Mouse (Mus musculus): Measurements from ENCODE around the gene Ptprn. TPM values are rescaled to one million over a fixed set of nuclear protein-coding genes. Genes with fewer than 3 reads are reported as not detected.

Gene Ptprn
- total RNA-seq, 2 experiments from 2014 or later, result not detected

Small RNA genes within 50 kb of the gene (microRNA-seq; reads per million reads assigned to microRNA genes)
- not detected for gene Gm27943

Other genes with a start within 250 kb of the Ptprn start
- 1 to 10 TPM; 4.9 to 5.3 TPM for gene Nhej1, start 139.3 kb downstream of the Ptprn start, total RNA-seq (2021)
- gene Slc23a3, start 130.6 kb downstream of the Ptprn start, total RNA-seq (2021), result under 1 TPM; 0.14 TPM
- gene Cnppd1, start 121.8 kb downstream of the Ptprn start, total RNA-seq (2021), result 10 to 100 TPM; 15.7 to 16.4 TPM
- gene Retreg2, start 121.7 kb downstream of the Ptprn start, total RNA-seq (2021), result 10 to 100 TPM in 1 of 2 experiments, 1 to 10 TPM in 1; 8.8 to 10.0 TPM
- gene Zfand2b, start 95.9 kb downstream of the Ptprn start, total RNA-seq (2021), result 10 to 100 TPM; 13.7 to 16.2 TPM
- 10 to 100 TPM; 15.4 to 17.6 TPM for gene Abcb6, start 84.1 kb downstream of the Ptprn start, total RNA-seq (2021)
- gene Ankzf1, start 72.4 kb downstream of the Ptprn start, total RNA-seq (2021), result 1 to 10 TPM; 3.6 to 3.7 TPM
- gene Atg9a, start 72.3 kb downstream of the Ptprn start, total RNA-seq (2021), result 100 to 1,000 TPM in 1 of 2 experiments, 10 to 100 TPM in 1; 90.4 to 115 TPM
- 1 to 10 TPM in 1 of 2 experiments, under 1 TPM in 1; 0.88 to 1.5 TPM for gene Glb1l, start 53.7 kb downstream of the Ptprn start, total RNA-seq (2021)
- gene Stk16, start 53.7 kb downstream of the Ptprn start, total RNA-seq (2021), result 10 to 100 TPM; 18.7 to 23.3 TPM
- 1,000 to 10,000 TPM; 1,120 to 1,226 TPM for gene Tuba4a, start 44.6 kb downstream of the Ptprn start, total RNA-seq (2021)
- not detected for gene A630095N17Rik, start 32.4 kb downstream of the Ptprn start, total RNA-seq (2021)
- 10 to 100 TPM; 74.2 to 86.4 TPM for gene Dnajb2, start 28.1 kb downstream of the Ptprn start, total RNA-seq (2021)
- gene Resp18, start 13.9 kb upstream of the Ptprn start, total RNA-seq (2021), result not detected
- 10 to 100 TPM; 42.4 to 47.6 TPM for gene Dnpep, start 53.5 kb upstream of the Ptprn start, total RNA-seq (2021)
- gene Des, start 95.8 kb upstream of the Ptprn start, total RNA-seq (2021), result 1,000 to 10,000 TPM; 2,427 to 2,600 TPM
- 100 to 1,000 TPM; 255 to 257 TPM for gene Speg, start 110.8 kb upstream of the Ptprn start, total RNA-seq (2021)
- gene Gmppa, start 171.4 kb upstream of the Ptprn start, total RNA-seq (2021), result 10 to 100 TPM; 37.3 to 44.6 TPM
- not detected for gene Asic4, start 185.9 kb upstream of the Ptprn start, total RNA-seq (2021)
- gene Chpf, start 214.8 kb upstream of the Ptprn start, total RNA-seq (2021), result 1 to 10 TPM; 3.7 to 4.4 TPM
- gene Tmem198, start 215.0 kb upstream of the Ptprn start, total RNA-seq (2021), result under 1 TPM in 1 of 2 experiments, not detected in 1; 0.36 TPM
- gene Obsl1, start 241.9 kb upstream of the Ptprn start, total RNA-seq (2021), result 10 to 100 TPM; 25.0 to 30.0 TPM
- 1 to 10 TPM; 1.1 to 1.7 TPM for gene Inha, start 242.6 kb upstream of the Ptprn start, total RNA-seq (2021)